Mouse (Mus musculus) bone marrow macrophage, adult 2 months (primary cell): ENCODE measurements around the gene Scarb2.

ENCODE experiments used
- CTCF ChIP-seq: IDR thresholded peaks from 2 replicates; pipeline ENCODE4 v1.5.1; 2012; ENCODE audit warnings: low read depth, mild to moderate bottlenecking, low read length, moderate library complexity
- POLR2A ChIP-seq: IDR thresholded peaks from 2 replicates; pipeline ENCODE4 v1.6.1; 2012; ENCODE audit warnings: mild to moderate bottlenecking, low read depth, low read length, borderline replicate concordance

DNA sequence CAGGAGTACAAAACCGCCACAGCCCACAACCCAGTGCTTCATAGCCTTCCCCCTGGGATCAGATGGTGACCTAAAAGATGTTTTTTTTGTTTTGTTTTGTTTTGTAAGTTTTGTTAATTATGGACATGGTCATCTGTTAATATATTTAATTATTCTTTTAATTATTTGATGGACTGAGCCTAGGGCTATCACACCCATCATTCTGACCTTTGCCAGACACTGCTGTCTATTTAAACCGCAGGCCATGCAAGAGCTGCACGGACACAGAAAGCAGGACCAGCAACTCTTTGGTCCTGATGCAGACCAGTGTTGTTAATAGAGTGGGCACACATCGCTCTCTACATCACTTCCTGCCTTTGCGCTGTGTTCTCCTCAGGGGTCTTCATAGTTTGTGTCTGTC, 96.1 kb downstream of the Scarb2 start:
- TF ChIP-seq CTCF, result no peak
- TF ChIP-seq POLR2A, result no peak
